Mouse (Mus musculus): Measurements from ENCODE around the gene Gm16485.

Gene Gm16485

GRCm38 (mm10) chr9:9001170-9001569 lies 29.6 kb downstream of the Gm16485 start:
- Histone ChIP-seq H3K4me3 (replicated peaks; ENCODE audit: low read length) (no peak overlapping the region), H3K27me3 (ENCODE audit: insufficient read depth, low read length) (no peaks in the 10 kb centered on the region), H3K4me1 (replicated peaks; ENCODE audit: low read depth, low read length) (no peaks in the 10 kb centered on the region), H3K36me3 (ENCODE audit: insufficient read depth, low read length) (peaks cover 1% of the 10 kb centered on the region; the same call in 1 of the 2 replicates), H3K9me3 (ENCODE audit: low read length) (no peaks in the 10 kb centered on the region)
- TF ChIP-seq CTCF (conservative IDR thresholded peaks at IDR 0.05; ENCODE audit: low read length) (peak; percentile 32), NANOG (IDR thresholded peaks at IDR 0.05; ENCODE audit: borderline replicate concordance, low read length) (no peak)

DNA sequence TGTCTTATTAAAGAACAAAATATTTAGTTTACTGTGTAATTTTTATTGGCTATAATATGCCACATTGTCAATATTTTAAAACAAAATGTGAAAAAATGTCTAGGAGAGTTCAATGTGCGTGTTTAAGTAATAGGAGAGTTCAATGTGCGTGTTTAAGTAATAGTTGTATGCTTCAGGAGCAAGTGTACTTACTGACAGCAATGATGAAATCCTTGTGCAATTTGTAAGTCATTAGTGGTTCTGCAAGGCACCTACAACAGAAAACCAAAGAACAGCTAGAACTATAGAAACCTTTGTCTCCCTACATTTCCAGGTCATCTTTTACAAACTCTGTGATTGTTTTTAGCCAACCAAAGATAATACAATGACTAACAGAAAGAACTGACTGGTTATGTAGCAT lies 43.5 kb downstream of the Gm16485 start:
- no peak for TF ChIP-seq CTCF (conservative IDR thresholded peaks at IDR 0.05; ENCODE audit: low read length)
- no peak for TF ChIP-seq NANOG (IDR thresholded peaks at IDR 0.05; ENCODE audit: borderline replicate concordance, low read length)
- no peaks in the 10 kb centered on the region for H3K27me3 ChIP-seq (ENCODE audit: insufficient read depth, low read length)
- H3K9me3 ChIP-seq (ENCODE audit: low read length): no peaks in the 10 kb centered on the region
- no peaks in the 10 kb centered on the region for H3K36me3 ChIP-seq (ENCODE audit: insufficient read depth, low read length)
- no peaks in the 10 kb centered on the region for H3K4me1 ChIP-seq (replicated peaks; ENCODE audit: low read depth, low read length)
- H3K4me3 ChIP-seq (replicated peaks; ENCODE audit: low read length): no peak overlapping the region
